13 mouse cellular contexts compared by ENCODE assay signal in the genomic region with DNA sequence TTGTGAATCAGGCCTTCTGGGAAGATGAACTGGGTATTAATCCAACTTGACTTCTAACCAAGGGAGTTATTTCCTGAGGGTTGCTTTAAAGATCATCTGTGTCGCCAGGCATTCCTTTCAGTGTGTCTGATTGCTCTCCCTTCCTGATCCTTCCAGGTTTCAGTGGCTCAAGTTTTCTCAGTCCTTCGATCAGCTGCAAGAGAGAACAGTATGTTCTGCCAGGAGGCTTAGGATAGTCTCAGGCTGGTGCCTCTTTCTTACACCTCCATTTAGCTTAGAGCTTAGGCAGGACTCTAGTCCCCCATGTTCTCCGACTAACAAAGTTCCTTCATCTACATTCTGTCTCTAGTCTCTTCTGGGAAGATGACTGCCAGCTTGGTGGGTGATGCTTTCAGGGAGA.
"Had no signal": no experiment of that assay in that cellular context is flagged by ENCODE, and none has a peak within 500 bp of the region (broad histone marks: within the 10 kb centered on the region; RNA-seq: fewer than 3 reads in every experiment).

No protein-coding gene starts in this region.

- ATAC-seq: liver, postnatal 0 days had no signal

- H3K27me3 ChIP-seq: limb, embryonic 12.5 days; liver, embryonic 13.5 days; midbrain, embryonic 12.5 days; neural tube, embryonic 15.5 days; stomach, embryonic 15.5 days had no signal

- H3K27ac ChIP-seq: layer of hippocampus, adult 2 months; limb, embryonic 12.5 days; liver, embryonic 13.5 days; midbrain, embryonic 12.5 days; neural tube, embryonic 15.5 days; stomach, embryonic 15.5 days had no signal

- DNase-seq: kidney, postnatal 10 days; kidney, postnatal 4 days; liver; liver, embryonic 13.5 days; liver, postnatal 0 days; right cerebral cortex, postnatal 4 days; thymus, postnatal 4 days had no signal

- H3K9me3 ChIP-seq: midbrain, embryonic 12.5 days; neural tube, embryonic 15.5 days; stomach, embryonic 15.5 days had no signal

- H3K36me3 ChIP-seq: limb, embryonic 12.5 days; liver, embryonic 13.5 days; midbrain, embryonic 12.5 days; neural tube, embryonic 15.5 days; stomach, embryonic 15.5 days had no signal

- H3K4me1 ChIP-seq: liver, embryonic 13.5 days; midbrain, embryonic 12.5 days; neural tube, embryonic 15.5 days; stomach, embryonic 15.5 days had no signal

- H3K4me2 ChIP-seq: limb, embryonic 12.5 days; liver, embryonic 13.5 days; midbrain, embryonic 12.5 days; neural tube, embryonic 15.5 days; stomach, embryonic 15.5 days had no signal

- H3K9ac ChIP-seq: limb, embryonic 12.5 days; liver, embryonic 13.5 days; liver, postnatal 0 days; midbrain, embryonic 12.5 days; neural tube, embryonic 15.5 days; stomach, embryonic 15.5 days had no signal

- H3K4me3 ChIP-seq: layer of hippocampus, adult 2 months; limb, embryonic 12.5 days; liver, embryonic 13.5 days; midbrain, embryonic 12.5 days; myocyte; neural tube, embryonic 15.5 days; stomach, embryonic 15.5 days had no signal
